Mouse (Mus musculus) adrenal gland, postnatal 14 days (tissue): ENCODE measurements at regions not wholly inside any gene's neighbourhood (a gene's known extent, or its start where the extent isn't known, plus 50 kb on each side); places are given as distances from the start of the nearest gene placed in this dataset.
"Not testable (repeated sequence)": the region's sequence is repeated elsewhere in the genome, so short reads cannot be mapped to it uniquely, and the experiment has no call there.

Experiments
- DNase-seq: peaks from one replicate; pipeline ENCODE4 v3.0.0; 2021; ENCODE audit warnings: mixed read lengths

DNA sequence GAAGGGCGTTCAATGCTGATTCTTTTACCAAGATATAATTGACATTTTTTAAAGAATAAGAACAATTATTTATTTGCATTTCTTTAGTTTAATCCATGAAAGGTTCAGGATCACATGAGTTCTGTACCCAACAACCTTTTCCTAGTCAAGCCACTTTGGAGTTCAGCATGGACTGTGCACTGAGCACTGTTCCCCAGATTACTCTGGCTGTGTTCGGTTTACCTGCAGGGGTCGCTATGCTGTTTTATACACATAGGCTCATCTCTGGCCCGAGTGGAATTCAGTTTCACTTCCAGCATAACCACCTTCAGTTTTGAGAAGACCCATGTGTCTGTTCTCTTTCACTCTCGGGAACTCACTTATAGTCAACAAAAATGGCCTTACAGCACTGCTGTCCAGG, 93.5 kb upstream of the Smarcad1 start:
- DNase-seq, result peak; percentile 8

DNA sequence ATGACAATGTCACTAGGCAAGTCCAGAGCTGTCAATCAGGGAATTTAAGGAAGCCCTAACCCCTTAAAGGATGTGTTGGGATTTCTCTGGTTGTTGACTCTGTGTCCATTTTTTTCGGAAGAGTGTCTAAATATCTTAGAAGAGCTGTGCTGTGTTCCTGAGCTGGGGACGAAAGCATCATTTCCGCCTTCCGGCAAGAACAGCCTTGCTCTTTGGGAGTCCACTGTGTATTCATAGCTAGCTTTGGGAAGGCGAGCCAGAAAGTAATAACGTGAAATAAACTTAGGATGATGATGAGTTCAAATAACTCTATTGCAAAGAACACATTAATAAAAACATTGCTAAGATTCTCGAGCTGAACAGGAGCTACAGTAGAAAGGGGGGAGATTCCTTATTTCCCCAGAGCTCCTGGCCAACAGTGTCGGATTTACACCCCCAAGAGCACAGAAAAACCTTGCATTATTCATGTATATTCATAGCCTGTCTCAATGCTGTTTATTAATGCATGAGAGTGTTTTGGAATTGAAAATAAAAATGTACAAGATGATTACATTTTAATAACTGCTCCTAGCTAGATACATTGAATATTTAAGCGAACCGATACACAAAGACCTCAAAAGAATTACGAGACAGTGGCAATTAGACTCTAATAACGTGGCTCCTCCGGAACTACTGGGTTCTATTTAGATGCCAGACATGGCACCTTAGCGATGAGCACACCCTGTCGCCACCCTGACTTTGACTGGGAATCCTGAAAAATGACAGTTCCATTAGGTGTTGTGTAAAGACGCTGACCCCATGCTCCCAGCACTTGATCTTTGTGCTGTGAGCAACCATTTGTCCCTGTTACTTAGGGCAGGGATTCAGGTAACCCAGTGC, 80.5 kb upstream of the Smarcad1 start:
- DNase-seq, result no peak

DNA sequence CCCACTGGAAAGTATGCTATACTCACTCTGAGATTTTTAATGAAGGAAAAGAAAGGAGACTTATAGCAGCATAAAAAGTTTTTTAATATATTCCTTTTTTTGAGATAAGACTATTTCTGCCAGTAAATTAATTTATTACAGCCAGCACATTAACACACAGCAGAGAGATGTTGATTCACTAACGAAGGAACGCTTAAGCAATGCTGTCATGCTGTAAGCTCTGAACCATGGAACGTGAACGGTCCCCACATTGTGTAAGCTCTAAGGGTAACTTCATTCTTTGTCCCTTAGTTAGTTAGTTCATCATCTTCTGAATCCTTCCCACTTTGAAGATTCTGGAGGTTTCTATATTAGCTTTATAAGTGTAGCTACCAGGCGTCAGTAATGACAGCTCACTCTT, 79.8 kb upstream of the Smarcad1 start:
- DNase-seq, result no peak

DNA sequence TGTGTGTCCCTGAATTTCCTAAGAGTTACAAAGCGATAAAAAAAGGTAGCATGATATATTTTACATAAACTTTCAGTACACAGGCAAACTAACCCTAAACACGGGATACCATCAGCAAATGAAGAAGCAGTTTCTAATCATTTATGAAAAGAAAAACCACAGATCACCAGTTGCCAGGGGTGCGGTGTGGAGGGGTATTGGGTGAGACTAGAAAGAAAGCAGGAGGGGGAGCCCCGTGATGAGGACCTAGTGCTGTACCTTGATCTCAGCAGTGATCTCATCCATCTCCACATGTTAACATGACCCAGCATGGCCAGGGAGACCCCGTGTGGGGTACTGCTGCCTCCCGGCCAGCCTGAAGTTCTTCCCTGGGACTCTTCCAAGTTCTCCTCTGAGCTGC, 77.7 kb upstream of the Smarcad1 start:
- DNase-seq, result no peak

DNA sequence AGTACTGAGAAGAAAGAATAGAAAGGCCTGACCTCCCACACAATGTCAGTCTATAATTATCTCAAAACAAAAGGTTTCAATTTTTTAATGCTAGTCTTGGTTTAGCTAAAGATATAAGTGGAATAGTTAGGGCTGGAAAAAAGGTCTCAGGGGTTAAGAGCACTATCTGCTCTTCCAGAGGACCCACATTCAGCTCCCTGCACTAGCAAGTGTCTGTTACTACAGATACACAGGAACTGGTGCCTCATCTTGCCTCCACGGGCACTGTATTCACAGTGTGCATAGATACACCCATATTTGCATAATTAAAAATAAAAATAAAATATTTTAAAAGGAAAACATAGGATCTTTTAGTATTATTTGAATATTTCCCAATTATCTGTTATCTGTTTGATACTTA, 77.2 kb upstream of the Smarcad1 start:
- DNase-seq, result no peak

DNA sequence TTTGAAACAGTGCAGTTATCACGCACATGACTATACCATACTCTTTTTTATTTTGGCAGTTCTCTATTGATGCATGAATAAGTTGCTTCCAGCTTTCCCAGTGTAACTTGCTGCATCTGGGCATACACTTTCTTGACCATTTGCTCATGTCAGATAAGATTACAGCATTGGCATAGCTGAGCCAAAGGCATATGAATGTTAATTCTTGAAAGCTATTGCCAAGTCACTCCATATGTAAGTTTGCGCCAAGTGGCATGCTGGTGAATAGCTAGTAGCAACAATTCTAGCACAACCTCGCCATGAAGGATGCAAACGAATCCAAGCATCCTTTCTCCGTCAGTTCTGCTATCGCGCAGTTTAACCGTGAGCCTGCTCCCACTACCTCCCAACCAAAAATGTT, 72.2 kb upstream of the Smarcad1 start:
- no peak for DNase-seq

DNA sequence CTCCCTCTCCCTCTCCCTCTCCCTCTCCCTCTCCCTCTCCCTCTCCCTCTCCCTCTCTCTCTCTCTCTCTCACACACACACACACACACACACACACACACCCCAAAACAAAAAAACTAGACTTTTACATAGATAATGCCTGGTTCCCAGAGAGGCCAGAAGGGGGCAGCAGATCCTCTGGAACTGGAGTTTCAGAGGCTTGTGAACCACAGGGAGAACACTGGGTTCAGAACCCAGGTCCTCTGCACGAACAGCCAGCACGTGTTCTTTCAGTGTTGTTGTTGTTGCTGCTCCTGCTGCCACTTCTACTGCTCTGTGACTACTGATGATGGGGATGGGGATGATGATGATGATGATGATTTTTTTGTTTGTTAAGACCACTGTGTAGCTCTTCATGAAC, 68.4 kb upstream of the Smarcad1 start:
- DNase-seq, result peak; percentile 46

DNA sequence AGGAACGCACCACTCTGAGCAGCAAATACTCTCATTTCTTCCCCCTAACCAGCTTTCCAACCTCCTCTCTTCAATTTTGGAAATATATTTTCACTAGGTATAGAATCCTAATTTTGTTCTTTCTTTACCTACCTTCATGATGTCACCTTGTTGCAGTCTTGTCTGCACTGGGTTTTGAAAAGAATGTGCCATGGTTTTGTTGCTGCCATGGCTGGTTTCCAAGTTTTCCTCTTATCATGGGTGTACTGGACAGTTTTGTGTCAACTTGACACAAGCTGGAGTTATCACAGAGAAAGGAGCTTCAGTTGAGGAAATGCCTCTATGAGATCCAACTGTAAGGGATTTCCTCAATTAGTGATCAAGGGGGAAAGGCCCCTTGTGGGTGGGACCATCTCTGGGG, 67.9 kb upstream of the Smarcad1 start:
- DNase-seq, result not testable (repeated sequence)

DNA sequence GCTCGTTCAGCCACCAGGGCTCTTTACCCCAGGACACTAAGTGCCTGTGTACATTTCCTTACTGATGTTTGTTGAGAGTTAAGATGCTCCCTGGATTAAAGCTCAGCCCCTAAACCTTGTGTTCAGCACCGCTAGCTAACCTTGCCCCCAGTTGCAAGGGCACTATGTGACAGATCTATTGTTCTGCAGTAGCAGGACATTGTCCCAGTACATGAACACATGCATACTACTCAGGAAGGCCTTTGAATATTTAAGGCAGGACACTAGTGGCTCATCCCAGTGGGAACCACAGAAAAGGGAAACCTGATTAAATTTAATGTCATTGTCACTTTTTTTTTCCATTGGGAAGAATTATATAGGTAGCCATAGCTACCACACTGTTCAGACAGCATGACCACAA, 60.3 kb upstream of the Smarcad1 start:
- DNase-seq, result no peak
